Mouse (Mus musculus): ENCODE measurements around the gene Trim26. TPM values are rescaled to one million over a fixed set of nuclear protein-coding genes. Genes with fewer than 3 reads are reported as not detected.
"Not testable (repeated sequence)": the region's sequence is repeated elsewhere in the genome, so short reads cannot be mapped to it uniquely, and the experiment has no call there.

Gene Trim26
- 43.3 and 45.3 TPM in 2 replicates for polyA plus RNA-seq (2015; fragmentation: Nextera tagmentation; extraction: Ambion mirVana)

DNA sequence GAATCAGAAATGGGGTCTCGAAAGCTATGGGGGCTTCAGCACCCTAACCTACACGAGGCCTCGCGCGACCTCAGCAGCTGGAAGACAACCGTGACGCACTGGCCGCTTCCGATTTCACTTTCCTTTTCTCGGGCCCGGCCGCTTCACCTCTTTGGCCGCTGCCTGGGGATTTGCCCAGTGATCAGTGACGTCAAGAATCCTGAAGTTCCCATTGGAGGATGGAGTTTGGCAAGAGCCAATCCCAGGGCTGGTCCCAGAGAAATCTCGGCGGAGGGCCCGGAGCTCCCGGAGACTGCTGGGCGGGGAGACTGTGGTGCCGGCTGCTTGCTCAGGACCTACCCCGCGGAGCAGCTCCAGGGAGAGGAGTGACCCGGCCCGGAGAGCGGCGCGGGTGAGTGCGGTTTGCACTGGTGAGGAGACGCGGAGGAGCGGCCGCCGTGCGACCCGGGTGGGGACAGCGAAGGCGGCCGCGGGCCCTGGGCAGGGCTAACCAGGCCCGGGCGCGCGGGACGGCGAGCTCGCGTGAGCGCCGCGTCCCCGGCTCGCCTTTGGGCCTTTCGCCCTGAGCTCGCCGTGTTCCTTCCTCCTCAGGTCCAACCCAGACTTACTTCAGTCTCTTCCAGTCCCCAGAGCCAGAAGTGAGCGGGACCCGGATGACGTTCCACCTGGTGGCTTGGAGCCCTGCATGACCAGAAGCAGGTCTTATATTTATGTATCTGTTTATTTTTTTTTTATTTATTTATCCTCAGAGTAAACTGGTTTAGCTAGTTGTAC is at the start of gene Trim26:
Trim26 (plus strand) TSS at position 261 of the 774 bp plus-strand sequence.
- Histone ChIP-seq H3K9ac (peak within 1 kb of the TSS; percentile 72), H3K36me3 (peaks cover 6% of the 10 kb centered on the region; the same call in 1 of the 2 replicates), H3K4me3 (replicated peaks) (peak within 1 kb of the TSS; percentile 71), H3K27me3 (no peaks in the 10 kb centered on the region), H3K4me2 (replicated peaks) (peak within 1 kb of the TSS; percentile 66), H3K4me1 (peaks cover 17% of the 10 kb centered on the region), H3K27ac (replicated peaks) (peak within 1 kb of the TSS; percentile 96), H3K9me3 (replicated peaks) (no peaks in the 10 kb centered on the region)
- ATAC-seq (ENCODE audit: insufficient number of reproducible peaks, low FRiP score, low TSS enrichment, low read depth) = peak; percentile 98
- under 1% methylated on average over 52 of the region's 58 CpGs for WGBS

DNA sequence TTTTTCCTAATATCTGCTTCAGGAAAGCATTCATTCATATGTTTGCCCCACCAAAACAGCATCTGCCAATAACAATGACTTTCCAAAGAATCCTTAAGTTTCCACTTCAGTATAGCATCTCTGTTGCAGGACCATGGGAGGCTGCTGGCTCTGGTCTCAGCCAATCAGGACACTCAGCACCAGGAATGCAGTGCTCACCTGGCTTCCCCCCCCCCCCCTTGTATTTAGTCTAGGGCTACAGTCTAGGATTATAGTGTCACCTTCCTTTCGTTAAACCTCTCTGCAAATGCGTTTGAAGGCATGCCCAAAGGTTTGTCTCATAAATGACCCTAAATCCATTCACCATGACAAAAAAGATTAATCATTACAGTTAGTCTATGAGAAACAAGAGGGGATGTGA is 48.6 kb upstream of the Trim26 start:
- Histone ChIP-seq H3K36me3 (no peaks in the 10 kb centered on the region), H3K27me3 (no peaks in the 10 kb centered on the region), H3K4me1 (no peaks in the 10 kb centered on the region), H3K9me3 (replicated peaks) (no peaks in the 10 kb centered on the region), H3K27ac (replicated peaks) (no peak overlapping the region), H3K4me3 (replicated peaks) (no peak overlapping the region), H3K9ac (no peak overlapping the region), H3K4me2 (replicated peaks) (no peak overlapping the region)
- ATAC-seq (ENCODE audit: insufficient number of reproducible peaks, low FRiP score, low TSS enrichment, low read depth) = no peak
- WGBS = 78% methylated on average over 2 of the region's 2 CpGs

- not testable (repeated sequence) for H3K9me3 ChIP-seq (replicated peaks); H3K4me1 ChIP-seq; H3K27ac ChIP-seq (replicated peaks); ATAC-seq (ENCODE audit: insufficient number of reproducible peaks, low FRiP score, low TSS enrichment, low read depth); H3K4me3 ChIP-seq (replicated peaks); H3K4me2 ChIP-seq (replicated peaks); H3K27me3 ChIP-seq; H3K9ac ChIP-seq; H3K36me3 ChIP-seq
Measured at GRCm38 (mm10) chr17:36788801-36789200, 48.1 kb upstream of the Trim26 start.

- Histone ChIP-seq H3K36me3 (no peaks in the 10 kb centered on the region), H3K9me3 (replicated peaks) (no peaks in the 10 kb centered on the region), H3K27ac (replicated peaks) (no peak overlapping the region), H3K27me3 (no peaks in the 10 kb centered on the region), H3K9ac (no peak overlapping the region), H3K4me3 (replicated peaks) (no peak overlapping the region), H3K4me1 (no peaks in the 10 kb centered on the region), H3K4me2 (replicated peaks) (no peak overlapping the region)
- 90% methylated on average over 10 of the region's 10 CpGs for WGBS
- ATAC-seq (ENCODE audit: insufficient number of reproducible peaks, low FRiP score, low TSS enrichment, low read depth) = no peak
Measured at GRCm38 (mm10) chr17:36799493-36799892, 37.4 kb upstream of the Trim26 start.

- H3K27ac ChIP-seq (replicated peaks); H3K36me3 ChIP-seq; H3K9ac ChIP-seq; H3K27me3 ChIP-seq; H3K4me1 ChIP-seq; H3K4me3 ChIP-seq (replicated peaks); ATAC-seq (ENCODE audit: insufficient number of reproducible peaks, low FRiP score, low TSS enrichment, low read depth); H3K4me2 ChIP-seq (replicated peaks); H3K9me3 ChIP-seq (replicated peaks): not testable (repeated sequence)
- 70% methylated on average over 4 of the region's 4 CpGs for WGBS
Measured at GRCm38 (mm10) chr17:36799921-36800462, 36.9 kb upstream of the Trim26 start.

DNA sequence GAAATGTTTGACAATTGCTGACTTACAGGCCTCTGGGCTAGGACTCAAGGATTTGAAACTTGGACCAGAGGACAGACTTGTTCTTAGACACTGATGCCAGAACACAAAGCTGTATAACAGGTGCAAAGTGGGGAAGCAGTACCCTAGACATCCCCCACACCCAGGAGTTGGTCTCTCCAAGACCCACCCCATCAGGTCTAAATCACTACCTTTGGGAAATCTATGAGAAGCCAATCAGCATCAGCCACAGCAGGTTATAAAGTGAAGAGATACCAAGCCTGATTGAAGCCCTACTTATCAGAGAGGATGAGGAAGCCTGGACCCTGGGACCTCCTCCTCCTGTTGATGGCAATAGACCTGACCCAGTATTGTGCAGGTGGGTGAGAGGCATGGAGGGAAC is 25.1 kb upstream of the Trim26 start, which contains the start of gene H2-M10.6:
H2-M10.6 (plus strand) TSS at position 301 of the 400 bp plus-strand sequence.
- no peak within 1 kb of the TSS for H3K27ac ChIP-seq (replicated peaks)
- H3K9me3 ChIP-seq (replicated peaks) = no peaks in the 10 kb centered on the region
- no peak within 1 kb of the TSS for H3K4me2 ChIP-seq (replicated peaks)
- no peak within 1 kb of the TSS for H3K9ac ChIP-seq
- H3K36me3 ChIP-seq = no peaks in the 10 kb centered on the region
- H3K4me3 ChIP-seq (replicated peaks) = no peak within 1 kb of the TSS
- H3K27me3 ChIP-seq = no peaks in the 10 kb centered on the region
- ATAC-seq (ENCODE audit: insufficient number of reproducible peaks, low FRiP score, low TSS enrichment, low read depth) = no peak
- H3K4me1 ChIP-seq = no peaks in the 10 kb centered on the region

DNA sequence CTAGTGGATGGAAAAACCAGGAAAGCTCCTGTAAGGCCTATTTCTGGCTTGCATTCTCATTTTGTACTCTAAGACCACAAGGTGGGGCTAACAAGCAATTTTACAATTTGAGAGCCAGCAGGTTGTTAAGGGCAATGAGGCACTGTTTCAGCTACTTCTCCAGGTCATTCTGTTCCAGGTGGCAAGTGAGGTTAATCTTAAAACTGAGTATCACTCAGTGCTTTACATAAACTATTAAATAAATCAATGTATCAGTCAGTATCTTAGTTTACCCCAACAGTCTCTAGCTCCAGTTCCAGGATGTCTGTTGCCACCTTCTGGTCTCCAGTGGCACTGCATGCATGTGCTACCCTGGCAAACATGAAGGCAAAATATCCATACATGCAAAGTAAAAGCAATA is 12.9 kb upstream of the Trim26 start:
- H3K4me3 ChIP-seq (replicated peaks) = no peak overlapping the region
- H3K36me3 ChIP-seq = no peaks in the 10 kb centered on the region
- no peak overlapping the region for H3K27ac ChIP-seq (replicated peaks)
- no peak overlapping the region for H3K9ac ChIP-seq
- H3K9me3 ChIP-seq (replicated peaks) = no peaks in the 10 kb centered on the region
- no peak for ATAC-seq (ENCODE audit: insufficient number of reproducible peaks, low FRiP score, low TSS enrichment, low read depth)
- H3K4me1 ChIP-seq = no peaks in the 10 kb centered on the region
- H3K4me2 ChIP-seq (replicated peaks) = no peak overlapping the region
- no peaks in the 10 kb centered on the region; the same call in 1 of the 2 replicates for H3K27me3 ChIP-seq

GRCm38 (mm10) chr17:36825525-36825924 is 11.4 kb upstream of the Trim26 start:
- Histone ChIP-seq H3K4me3 (replicated peaks) (no peak overlapping the region), H3K4me1 (no peaks in the 10 kb centered on the region), H3K27ac (replicated peaks) (no peak overlapping the region), H3K27me3 (no peaks in the 10 kb centered on the region; the same call in 1 of the 2 replicates), H3K36me3 (no peaks in the 10 kb centered on the region), H3K9ac (no peak overlapping the region), H3K4me2 (replicated peaks) (no peak overlapping the region), H3K9me3 (replicated peaks) (no peaks in the 10 kb centered on the region)
- whole genome bisulfite sequencing = 26% methylated on average over 4 of the region's 4 CpGs
- no peak for ATAC-seq (ENCODE audit: insufficient number of reproducible peaks, low FRiP score, low TSS enrichment, low read depth)

DNA sequence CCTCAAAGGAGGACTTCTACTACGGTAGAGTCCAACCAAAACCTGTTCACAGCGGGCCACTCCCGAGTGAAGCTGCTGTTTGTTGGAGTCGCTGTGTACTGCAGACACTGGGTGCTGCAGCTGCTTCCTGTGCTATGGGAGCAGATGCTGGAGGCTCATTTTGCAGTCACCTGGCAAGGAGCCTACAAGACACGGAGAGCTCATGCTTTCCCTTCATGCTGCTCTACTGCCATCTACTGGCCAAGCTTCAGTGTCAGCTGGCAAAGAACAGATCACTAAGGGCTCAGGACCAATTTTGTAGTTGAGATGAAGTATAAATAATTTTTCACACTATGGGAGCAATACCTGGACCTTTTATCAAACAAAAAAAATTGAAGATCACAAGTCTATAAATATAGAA is 10.9 kb upstream of the Trim26 start:
- not testable (repeated sequence) for H3K9ac ChIP-seq; H3K4me1 ChIP-seq; H3K9me3 ChIP-seq (replicated peaks); H3K4me3 ChIP-seq (replicated peaks); H3K27ac ChIP-seq (replicated peaks); H3K36me3 ChIP-seq; H3K27me3 ChIP-seq
- 7% methylated on average over 5 of the region's 5 CpGs for WGBS
- ATAC-seq (ENCODE audit: insufficient number of reproducible peaks, low FRiP score, low TSS enrichment, low read depth) = peak; percentile 60; the same call in 1 of the 2 replicates
- H3K4me2 ChIP-seq (replicated peaks) = 0 out of 2 replicates have a peak overlapping the region, but pooled peaks have one; percentile 24

DNA sequence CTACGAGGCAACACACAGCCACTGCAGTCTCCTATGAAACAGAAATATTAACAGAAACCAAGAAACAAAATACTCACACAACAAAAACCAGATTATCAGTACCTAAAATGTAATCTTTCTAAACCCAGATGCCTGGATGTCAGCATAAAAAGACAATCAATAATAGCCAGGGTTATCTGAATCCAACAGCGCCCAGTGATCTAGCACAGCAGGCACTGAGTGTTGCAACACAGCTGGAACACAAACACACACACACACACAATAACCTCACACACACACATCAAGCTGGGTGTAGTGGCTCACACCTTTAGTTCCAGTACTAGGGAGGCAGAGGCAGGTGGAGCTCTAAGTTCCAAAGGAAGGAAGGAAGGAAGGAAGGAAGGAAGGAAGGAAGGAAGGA is 8.4 kb upstream of the Trim26 start:
- WGBS = 84% methylated on average over 2 of the region's 2 CpGs
- Histone ChIP-seq H3K36me3 (no peaks in the 10 kb centered on the region), H3K9ac (no peak overlapping the region), H3K4me2 (replicated peaks) (no peak overlapping the region), H3K4me1 (no peaks in the 10 kb centered on the region), H3K27me3 (no peaks in the 10 kb centered on the region; the same call in 1 of the 2 replicates), H3K9me3 (replicated peaks) (no peaks in the 10 kb centered on the region), H3K27ac (replicated peaks) (no peak overlapping the region), H3K4me3 (replicated peaks) (no peak overlapping the region)
- ATAC-seq (ENCODE audit: insufficient number of reproducible peaks, low FRiP score, low TSS enrichment, low read depth) = no peak

DNA sequence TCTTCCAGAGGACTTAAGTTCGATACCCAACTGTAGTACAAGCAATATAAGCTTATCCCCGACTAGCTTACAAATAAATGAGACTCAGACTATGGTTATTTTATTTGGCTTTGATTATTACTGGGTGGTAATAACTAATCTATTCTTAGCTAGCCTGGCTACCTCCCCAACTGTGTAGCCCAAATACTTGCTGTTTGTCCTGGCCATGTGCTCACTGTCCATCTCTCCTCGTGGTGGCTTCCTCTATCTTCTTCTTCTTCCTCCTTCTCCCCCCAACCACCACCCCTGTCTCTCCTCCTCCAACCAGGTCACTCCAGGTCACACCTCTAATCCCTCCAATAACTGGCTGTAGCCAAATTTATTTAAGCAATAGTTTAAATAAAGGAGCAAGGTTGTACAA is 6.5 kb upstream of the Trim26 start:
- Histone ChIP-seq H3K27me3 (no peaks in the 10 kb centered on the region; the same call in 1 of the 2 replicates), H3K4me1 (no peaks in the 10 kb centered on the region), H3K9ac (no peak overlapping the region), H3K27ac (replicated peaks) (no peak overlapping the region), H3K4me2 (replicated peaks) (no peak overlapping the region), H3K9me3 (replicated peaks) (no peaks in the 10 kb centered on the region), H3K36me3 (no peaks in the 10 kb centered on the region), H3K4me3 (replicated peaks) (no peak overlapping the region)
- ATAC-seq (ENCODE audit: insufficient number of reproducible peaks, low FRiP score, low TSS enrichment, low read depth) = no peak
- WGBS = 81% methylated on average over 3 of the region's 3 CpGs

DNA sequence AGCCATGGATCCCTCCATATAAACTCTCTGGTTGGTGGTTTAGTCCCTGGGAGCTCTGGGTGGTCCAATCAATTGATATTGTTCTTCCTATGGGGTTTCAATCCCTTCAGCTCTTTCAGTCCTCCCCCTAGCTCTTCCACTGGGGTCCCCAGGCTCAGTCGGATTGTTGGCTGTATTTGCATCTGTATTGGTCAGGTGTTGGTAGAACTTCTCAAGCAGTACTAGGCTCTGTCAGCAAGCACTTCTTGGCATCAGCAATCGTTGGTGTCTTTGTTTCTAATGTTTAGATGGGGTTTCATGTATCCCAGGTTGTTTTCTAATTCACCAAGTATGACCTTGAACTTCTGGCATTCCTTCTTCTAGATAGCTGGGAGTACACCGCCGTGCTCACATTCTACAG is 4.2 kb upstream of the Trim26 start:
- Histone ChIP-seq H3K9me3 (replicated peaks) (no peaks in the 10 kb centered on the region), H3K27ac (replicated peaks) (no peak overlapping the region), H3K4me3 (replicated peaks) (no peak overlapping the region), H3K4me2 (replicated peaks) (no peak overlapping the region), H3K36me3 (no peaks in the 10 kb centered on the region), H3K27me3 (no peaks in the 10 kb centered on the region; the same call in 1 of the 2 replicates), H3K4me1 (peaks cover 8% of the 10 kb centered on the region), H3K9ac (no peak overlapping the region)
- WGBS = 56% methylated on average over 4 of the region's 4 CpGs
- ATAC-seq (ENCODE audit: insufficient number of reproducible peaks, low FRiP score, low TSS enrichment, low read depth) = no peak
